Mouse (Mus musculus) right cerebral cortex, postnatal 14 days (tissue): ENCODE data around the gene Sstr5.
A peak's percentile ranks its signal among the peaks of the same experiment; 100 is the strongest.

Source experiments
- DNase-seq: peaks from one replicate; pipeline ENCODE4 v3.0.0; 2022

The Sstr5 gene

GRCm38 (mm10) chr17:25497013-25497412, at the start of gene Sstr5:
TSS of gene Sstr5 (minus strand) at chr17:25497288.
- DNase-seq: no peak

DNA sequence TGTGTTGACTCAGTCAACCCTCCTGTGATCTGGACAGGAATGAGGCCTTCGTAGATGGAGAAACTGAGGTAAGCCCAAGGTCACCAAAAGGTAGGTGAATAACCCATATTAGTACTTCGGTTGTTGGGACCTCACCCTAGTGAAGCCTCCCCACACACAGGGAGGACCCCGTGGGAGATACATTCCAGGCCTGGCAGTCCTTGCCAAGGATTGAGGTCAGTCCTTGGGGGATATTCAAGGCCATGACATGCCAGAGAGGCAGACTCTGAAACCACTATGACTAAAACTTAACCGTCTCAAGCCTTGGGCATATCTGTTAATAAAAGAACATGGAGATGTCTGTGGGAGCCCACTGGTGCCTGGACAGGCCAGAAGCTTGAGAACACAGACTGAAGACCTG, 44.7 kb upstream of the Sstr5 start:
- no peak for DNase-seq

DNA sequence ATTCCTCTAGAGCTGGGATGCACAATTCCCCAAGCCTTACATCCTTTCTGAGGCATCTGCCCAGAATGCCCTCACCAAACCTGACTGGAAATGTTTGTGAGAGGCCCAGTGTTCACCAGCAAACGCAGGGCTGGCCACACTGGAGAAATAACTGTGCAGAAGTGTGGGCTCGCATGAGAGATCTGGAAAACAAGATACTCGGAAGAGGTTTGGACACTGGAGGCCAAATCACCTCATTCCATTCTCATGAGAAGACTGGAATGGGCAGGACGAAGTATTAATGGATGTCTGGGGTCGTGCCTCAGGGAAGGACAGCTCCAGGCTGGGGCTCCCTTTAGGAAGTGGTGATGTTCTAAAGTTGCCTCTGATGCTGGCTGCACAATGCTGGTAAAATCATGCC, 43.6 kb upstream of the Sstr5 start:
- DNase-seq: no peak

DNA sequence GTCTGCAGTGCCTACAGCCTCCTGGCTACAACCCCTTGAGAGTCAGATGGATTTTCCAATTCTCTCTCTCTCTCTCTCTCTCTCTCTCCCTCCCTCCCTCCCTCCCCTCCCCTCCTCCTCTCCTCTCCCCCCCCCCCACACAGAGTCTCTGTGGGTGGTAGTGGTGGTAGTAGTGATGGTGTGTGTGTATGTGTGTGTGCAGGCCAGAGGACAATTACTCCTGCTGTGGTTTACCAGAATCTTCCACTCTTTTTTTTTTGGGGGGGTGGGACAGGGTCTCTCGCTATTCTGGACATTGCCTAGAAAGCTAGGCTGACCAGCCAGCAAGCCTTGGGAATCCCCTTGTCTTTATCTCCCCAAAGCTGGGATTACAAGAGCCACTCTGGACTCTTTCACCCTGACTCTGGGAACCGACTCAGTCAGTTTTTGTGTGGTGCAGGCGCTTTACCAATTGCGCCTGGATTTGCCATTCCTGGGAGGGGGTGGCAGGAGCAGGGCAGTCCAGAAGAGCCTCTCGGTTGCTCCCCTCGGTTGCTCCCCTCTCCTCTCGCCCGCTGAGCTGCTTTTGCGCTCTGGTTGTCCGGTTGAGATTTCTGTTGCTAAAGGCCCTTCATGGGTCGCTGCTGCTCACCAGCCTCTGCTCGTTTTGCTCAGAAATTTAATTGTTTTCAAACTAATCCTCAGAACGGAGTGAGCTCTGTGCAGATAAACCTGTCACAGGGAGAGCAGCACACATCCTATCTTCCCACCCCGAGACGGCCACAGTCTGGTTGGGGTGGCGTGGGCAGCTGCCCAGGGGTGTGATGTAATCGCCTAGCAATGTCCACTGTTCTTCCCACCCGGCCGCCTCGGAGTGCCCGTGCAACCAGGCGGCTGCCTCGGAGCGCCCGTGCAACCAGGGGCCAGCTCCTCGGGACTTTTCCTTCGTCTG, 42.1 kb upstream of the Sstr5 start:
- DNase-seq: no peak

GRCm38 (mm10) chr17:25530357-25531022, 33.4 kb upstream of the Sstr5 start:
- DNase-seq: no peak

DNA sequence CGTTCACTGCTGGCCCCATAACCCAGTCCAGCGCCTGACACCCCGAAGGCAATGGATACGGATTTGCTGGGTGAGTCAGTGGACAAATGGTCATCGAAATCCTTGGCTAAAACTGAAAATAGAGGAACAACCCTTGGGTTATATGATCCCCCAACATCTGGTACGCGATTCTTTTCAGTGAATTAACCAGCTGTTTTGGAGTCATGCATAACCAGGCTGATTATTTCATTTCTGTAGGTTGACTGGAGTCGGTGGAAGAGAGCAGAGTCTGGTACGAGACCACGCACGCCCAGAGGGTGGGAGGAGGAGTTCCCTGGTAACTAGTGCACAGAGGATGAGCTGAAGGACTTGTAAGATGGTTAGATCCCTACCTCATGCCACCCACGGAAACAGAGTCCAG, 25.0 kb upstream of the Sstr5 start:
- no peak for DNase-seq

DNA sequence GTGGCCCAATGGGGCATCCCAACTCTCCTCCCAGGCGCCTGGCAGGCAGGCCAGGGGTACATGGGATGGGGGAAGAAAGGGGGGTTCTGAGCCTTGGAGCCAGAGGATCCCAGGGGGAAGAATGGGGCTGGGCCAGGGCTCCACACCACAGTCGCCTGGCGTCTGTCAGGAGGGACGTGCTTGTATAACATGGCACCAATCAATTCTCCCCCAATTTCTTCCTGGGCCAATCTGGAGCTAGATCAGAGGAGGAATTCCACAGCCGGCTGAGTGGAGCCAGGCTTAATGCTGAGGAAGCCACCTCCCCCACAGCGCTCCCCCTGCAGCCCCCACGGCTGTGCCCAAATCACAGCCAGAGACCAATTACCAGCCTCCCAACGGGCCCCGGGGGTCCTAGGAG, 23.4 kb upstream of the Sstr5 start:
- no peak for DNase-seq

DNA sequence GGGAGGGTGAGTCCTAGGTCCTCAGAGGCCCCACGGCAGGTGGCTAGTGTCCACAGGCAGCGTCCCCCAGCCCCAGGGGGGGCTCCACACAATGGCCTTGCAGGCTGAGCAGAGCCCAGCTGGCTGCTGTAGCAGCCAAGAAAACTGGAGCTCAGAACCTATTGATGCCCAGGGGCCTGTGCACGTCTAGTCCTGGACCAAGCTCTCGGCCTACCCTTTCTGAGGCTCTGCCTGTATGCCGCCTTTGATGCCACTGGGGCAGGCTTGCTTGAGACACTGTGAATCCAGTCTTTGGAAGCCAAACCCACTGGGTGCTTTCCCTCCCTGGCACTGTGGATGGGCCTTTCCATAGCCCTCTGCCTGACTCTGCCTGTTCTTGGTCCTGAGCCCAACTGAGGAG, 22.4 kb upstream of the Sstr5 start:
- DNase-seq: no peak

DNA sequence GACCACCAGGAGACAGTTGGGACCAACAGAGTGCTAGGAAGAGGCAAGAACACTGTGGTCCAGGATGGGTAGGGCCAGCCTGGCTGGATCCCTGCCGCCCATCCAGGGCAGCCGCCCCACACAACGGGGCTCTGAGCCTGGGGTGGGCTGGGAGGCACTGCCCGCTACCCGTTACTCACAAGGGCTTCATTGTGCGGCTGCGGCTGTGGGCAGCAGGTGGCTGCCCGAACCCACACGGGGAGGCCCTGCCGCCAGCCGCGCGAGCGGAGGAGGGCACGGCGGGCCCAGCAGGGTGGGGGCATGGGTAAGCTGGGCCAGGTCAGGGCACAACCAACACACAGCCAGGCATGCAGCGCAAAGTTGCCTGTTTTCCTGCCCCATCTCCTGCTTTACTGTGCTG, 21.1 kb upstream of the Sstr5 start:
- peak; percentile 43 for DNase-seq

DNA sequence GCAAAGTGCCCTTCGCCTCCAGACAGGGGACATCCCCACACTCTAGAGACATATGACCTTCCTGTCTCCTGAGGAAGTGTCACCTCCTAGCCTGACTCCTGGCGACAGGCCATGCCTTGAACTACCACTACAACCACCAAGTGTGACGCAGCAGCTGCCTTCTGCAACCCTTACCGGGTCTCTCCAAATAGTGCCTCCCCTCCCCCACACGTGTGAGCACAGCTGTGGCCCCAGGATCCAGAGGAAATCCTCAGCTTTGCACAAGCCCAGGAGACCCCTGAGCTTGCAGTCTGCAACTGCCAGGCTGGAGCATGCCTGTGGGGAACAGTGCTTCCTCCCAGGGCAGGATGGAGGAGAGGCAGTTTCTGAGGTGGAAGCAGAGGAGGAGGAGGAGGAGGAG, 19.2 kb upstream of the Sstr5 start:
- no peak for DNase-seq

DNA sequence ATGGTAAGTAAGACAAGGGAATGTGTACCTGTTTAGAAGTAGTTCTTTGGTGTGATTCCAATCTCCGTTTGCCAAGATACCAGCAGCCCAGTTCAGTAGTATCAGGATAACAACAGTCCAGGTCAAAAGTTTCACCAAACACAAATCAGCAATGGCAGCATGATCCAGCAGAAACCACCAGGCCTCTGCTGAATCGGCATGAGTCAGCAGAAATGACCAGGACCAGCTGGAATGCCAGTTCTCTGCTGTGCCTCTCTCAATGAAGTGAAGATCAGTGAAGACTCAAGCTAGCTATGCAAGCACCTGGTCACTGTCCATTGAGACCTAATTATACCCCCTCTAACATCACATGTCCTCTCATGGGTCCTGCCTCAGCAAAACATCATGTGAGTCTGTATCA, 17.0 kb upstream of the Sstr5 start:
- DNase-seq: no peak

- DNase-seq: no peak
These were observed 14.8 kb upstream of the Sstr5 start for GRCm38 (mm10) chr17:25511876-25512275.

GRCm38 (mm10) chr17:25510074-25510830, 13.2 kb upstream of the Sstr5 start:
- no peak for DNase-seq

- DNase-seq: peak; percentile 81
These were observed 11.9 kb upstream of the Sstr5 start for GRCm38 (mm10) chr17:25508860-25509577.

GRCm38 (mm10) chr17:25507799-25508198, 10.7 kb upstream of the Sstr5 start:
- peak; percentile 72 for DNase-seq

- no peak for DNase-seq
These were observed 5.5 kb upstream of the Sstr5 start for GRCm38 (mm10) chr17:25502599-25502998.

- no peak for DNase-seq
These were observed 15.0 kb downstream of the Sstr5 start for GRCm38 (mm10) chr17:25482092-25482491.

- DNase-seq: no peak
These were observed 16.3 kb downstream of the Sstr5 start for GRCm38 (mm10) chr17:25480820-25481219.

DNA sequence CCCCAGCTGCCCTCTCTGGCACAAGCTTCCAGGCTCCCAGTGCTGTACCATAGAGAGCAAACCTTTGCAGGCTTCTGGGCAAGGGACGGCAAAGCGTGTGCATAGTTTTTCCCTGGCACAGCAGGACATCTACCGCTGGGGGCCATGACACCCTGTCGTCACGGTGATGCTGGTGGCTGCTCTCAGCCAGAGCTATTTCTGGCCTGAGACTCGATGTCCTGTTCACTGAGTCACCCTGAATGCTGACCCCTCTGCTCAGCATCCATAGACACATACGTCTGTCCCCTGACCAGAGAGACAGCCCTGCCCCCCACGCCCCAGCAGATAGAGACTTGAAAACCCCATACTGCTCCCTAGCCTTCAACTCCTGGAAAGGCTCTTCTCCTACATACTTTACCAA, 16.9 kb downstream of the Sstr5 start:
- DNase-seq: no peak

DNA sequence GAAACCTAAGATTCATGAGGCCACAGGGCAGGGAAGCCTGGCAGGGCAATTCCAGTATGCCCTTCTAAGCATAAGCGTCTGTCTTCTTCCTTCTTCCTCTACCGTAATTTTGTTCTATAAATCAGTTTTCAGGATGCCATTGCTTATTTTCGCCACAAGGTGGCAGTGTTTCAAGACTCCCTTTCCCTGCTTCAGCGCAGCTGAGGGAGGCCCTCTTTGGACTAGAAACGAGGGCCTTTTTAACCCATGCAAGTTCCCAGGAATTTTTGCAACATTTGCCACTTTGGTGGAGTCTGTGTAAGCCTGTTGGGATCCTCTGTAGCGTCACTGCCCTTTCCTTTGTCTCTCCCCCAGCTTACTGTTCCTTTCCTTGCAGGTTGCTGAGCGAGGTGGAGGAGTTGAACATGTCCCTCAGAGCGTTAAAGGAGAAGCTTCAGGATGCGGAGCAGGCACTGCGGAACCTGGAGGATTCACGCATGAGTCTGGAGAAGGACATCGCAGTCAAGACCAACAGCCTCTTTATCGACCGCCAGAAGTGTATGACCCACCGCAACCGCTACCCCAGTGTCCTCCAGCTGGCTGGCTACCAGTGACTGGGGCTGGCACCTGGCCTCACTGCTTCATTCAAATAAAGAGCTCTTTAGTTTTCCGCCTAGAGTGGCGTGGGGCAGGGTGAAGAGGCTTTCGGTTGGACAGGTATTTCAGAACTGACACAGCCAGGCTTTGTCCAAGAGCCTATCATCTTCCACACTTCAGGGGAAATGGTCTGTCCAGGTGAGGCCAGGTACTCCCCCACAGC, 20.9 kb downstream of the Sstr5 start:
- peak; percentile 50 for DNase-seq

GRCm38 (mm10) chr17:25474330-25475077, 22.6 kb downstream of the Sstr5 start:
- DNase-seq: peak; percentile 57
